Mouse (Mus musculus): ENCODE measurements around the gene Asic4. TPM values are rescaled to one million over a fixed set of nuclear protein-coding genes. Genes with fewer than 3 reads are reported as not detected.

Gene Asic4
- polyA plus RNA-seq, 2 experiments = 0.03 TPM; not detected in 1

DNA sequence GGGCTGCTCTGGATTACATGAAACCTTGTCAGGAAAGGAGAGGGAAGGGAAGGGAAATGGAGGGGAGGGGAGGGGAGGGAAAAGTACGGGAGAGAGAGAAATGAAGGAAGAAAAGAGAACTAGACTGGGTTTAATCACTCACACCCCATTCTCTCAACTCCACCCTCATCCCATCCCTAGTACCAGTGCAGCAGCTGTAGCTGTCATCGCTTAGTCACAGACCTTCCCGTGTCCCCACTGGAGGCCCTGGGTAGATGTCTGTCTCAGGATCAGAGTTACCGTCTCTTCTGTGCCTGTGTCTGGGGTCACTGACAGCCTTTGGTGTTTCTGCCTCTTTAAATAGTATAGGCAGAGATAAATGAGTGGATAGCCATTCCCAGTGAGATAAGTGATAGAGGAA, 42.0 kb upstream of the Asic4 start:
- 67% methylated on average over 4 of the region's 4 CpGs for WGBS (ENCODE audit: insufficient replicate concordance)
- TF ChIP-seq EP300 (IDR thresholded peaks at IDR 0.05; ENCODE audit: low read depth) = no peak
- no peak for TF ChIP-seq CTCF (IDR thresholded peaks at IDR 0.05; ENCODE audit: low read depth)
- DNase-seq (ENCODE audit: low read depth in 3 of 3, low spot score in 3 of 3) = no peak

DNA sequence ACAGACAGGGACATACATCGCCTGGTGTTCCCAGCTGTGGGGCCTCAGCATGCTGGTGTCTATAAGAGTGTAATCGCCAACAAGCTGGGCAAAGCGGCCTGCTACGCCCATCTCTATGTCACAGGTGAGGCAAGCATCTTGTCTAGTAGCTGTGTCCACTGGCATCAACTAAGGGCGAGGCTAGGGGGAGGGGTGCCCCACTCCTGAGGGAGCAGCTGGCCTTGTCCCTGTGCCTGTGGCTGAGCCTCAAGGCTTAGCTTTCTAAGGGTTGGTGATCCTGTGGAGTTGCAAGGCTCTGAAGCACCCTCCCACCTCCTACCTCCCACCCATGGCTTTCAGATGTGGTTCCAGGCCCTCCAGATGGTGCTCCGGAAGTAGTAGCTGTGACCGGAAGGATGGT, 40.3 kb upstream of the Asic4 start:
- ATAC-seq (ENCODE audit: insufficient read depth) (no peak), DNase-seq (ENCODE audit: low read depth in 3 of 3, low spot score in 3 of 3) (no peak)
- Histone ChIP-seq H3K4me2 (ENCODE audit: low read depth) (no peak overlapping the region), H3K9me3 (ENCODE audit: control insufficient read depth, low read length) (no peaks in the 10 kb centered on the region), H3K4me3 (ENCODE audit: insufficient read depth in 1 of 2, low read depth in 2 of 2, low read length in 2 of 2) (no peak overlapping the region), H3K27me3 (ENCODE audit: control insufficient read depth, insufficient read depth, low read length) (no peaks in the 10 kb centered on the region), H3K27ac (no peak overlapping the region), H3K4me1 (replicated peaks; ENCODE audit: control insufficient read depth in 2 of 2, insufficient read depth in 2 of 2, low read length in 1 of 2) (no peaks in the 10 kb centered on the region), H3K9ac (replicated peaks) (no peak overlapping the region), H3K36me3 (replicated peaks; ENCODE audit: control insufficient read depth, insufficient read depth, low read depth) (no peaks in the 10 kb centered on the region)
- WGBS (ENCODE audit: insufficient replicate concordance) = 60% methylated on average over 7 of the region's 7 CpGs
- TF ChIP-seq CTCF (IDR thresholded peaks at IDR 0.05; ENCODE audit: low read depth) (no peak), EP300 (IDR thresholded peaks at IDR 0.05; ENCODE audit: low read depth) (no peak)

More for the DNA sequence above, 42.0 kb upstream of the Asic4 start:
- Histone ChIP-seq H3K9ac (replicated peaks) (no peak overlapping the region), H3K4me3 (ENCODE audit: insufficient read depth in 1 of 2, low read depth in 2 of 2, low read length in 2 of 2) (no peak overlapping the region), H3K27me3 (ENCODE audit: control insufficient read depth, insufficient read depth, low read length) (no peaks in the 10 kb centered on the region), H3K27ac (no peak overlapping the region), H3K4me2 (ENCODE audit: low read depth) (no peak overlapping the region), H3K4me1 (replicated peaks; ENCODE audit: control insufficient read depth in 2 of 2, insufficient read depth in 2 of 2, low read length in 1 of 2) (no peaks in the 10 kb centered on the region), H3K9me3 (ENCODE audit: control insufficient read depth, low read length) (no peaks in the 10 kb centered on the region), H3K36me3 (replicated peaks; ENCODE audit: control insufficient read depth, insufficient read depth, low read depth) (no peaks in the 10 kb centered on the region)
- ATAC-seq (ENCODE audit: insufficient read depth) = no peak

DNA sequence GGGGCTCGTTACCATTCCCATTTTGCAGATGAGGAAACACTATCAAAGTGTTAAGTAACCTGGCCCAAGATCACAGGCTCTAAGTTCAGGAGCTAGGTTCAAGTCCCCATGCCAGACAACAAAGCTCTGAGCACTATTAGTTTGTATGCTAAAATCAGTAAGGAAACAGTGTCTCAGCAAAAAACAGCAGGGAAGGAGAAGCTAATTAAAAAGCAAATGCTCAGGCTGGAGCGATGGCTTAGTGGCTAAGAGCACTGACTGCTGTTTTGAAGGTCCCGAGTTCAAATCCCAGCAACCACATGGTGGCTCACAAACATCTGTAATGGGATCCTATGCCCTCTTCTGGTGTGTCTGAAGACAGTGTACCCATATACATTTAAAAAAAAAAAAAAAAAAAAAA, 38.0 kb upstream of the Asic4 start:
- H3K27ac ChIP-seq = no peak overlapping the region
- DNase-seq (ENCODE audit: low read depth in 3 of 3, low spot score in 3 of 3) (no peak), ATAC-seq (ENCODE audit: insufficient read depth) (no peak)
- no peaks in the 10 kb centered on the region for H3K4me1 ChIP-seq (replicated peaks; ENCODE audit: control insufficient read depth in 2 of 2, insufficient read depth in 2 of 2, low read length in 1 of 2)
- H3K27me3 ChIP-seq (ENCODE audit: control insufficient read depth, insufficient read depth, low read length) = no peaks in the 10 kb centered on the region
- H3K9ac ChIP-seq (replicated peaks) = no peak overlapping the region
- H3K4me2 ChIP-seq (ENCODE audit: low read depth) = no peak overlapping the region
- no peak overlapping the region for H3K4me3 ChIP-seq (ENCODE audit: insufficient read depth in 1 of 2, low read depth in 2 of 2, low read length in 2 of 2)
- WGBS (ENCODE audit: insufficient replicate concordance) = 66% methylated on average over 3 of the region's 3 CpGs
- no peak for TF ChIP-seq EP300 (IDR thresholded peaks at IDR 0.05; ENCODE audit: low read depth)
- no peak for TF ChIP-seq CTCF (IDR thresholded peaks at IDR 0.05; ENCODE audit: low read depth)
- no peaks in the 10 kb centered on the region for H3K9me3 ChIP-seq (ENCODE audit: control insufficient read depth, low read length)
- no peaks in the 10 kb centered on the region for H3K36me3 ChIP-seq (replicated peaks; ENCODE audit: control insufficient read depth, insufficient read depth, low read depth)

DNA sequence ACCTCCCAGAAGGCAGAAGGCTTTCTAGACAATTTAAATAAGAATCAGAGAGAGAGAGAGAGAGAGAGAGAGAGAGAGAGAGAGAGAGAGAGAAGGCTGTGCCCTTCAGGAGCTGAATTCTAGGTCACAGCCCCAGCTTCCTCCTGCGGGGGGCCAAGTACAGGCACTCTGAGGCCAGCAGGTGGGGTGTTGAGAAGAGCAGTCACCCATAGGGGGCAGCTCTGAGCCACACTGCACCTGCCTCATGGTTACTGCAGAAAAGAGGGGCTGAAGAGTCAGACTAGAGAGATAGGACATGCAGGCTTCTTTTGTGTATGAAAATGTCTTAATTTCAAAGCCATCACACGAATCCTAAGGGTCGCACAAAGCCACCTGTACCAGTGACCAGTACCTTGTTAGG, 36.5 kb upstream of the Asic4 start:
- Histone ChIP-seq H3K9ac (replicated peaks) (no peak overlapping the region), H3K9me3 (ENCODE audit: control insufficient read depth, low read length) (no peaks in the 10 kb centered on the region), H3K27me3 (ENCODE audit: control insufficient read depth, insufficient read depth, low read length) (no peaks in the 10 kb centered on the region), H3K36me3 (replicated peaks; ENCODE audit: control insufficient read depth, insufficient read depth, low read depth) (no peaks in the 10 kb centered on the region), H3K4me3 (ENCODE audit: insufficient read depth in 1 of 2, low read depth in 2 of 2, low read length in 2 of 2) (no peak overlapping the region), H3K4me1 (replicated peaks; ENCODE audit: control insufficient read depth in 2 of 2, insufficient read depth in 2 of 2, low read length in 1 of 2) (no peaks in the 10 kb centered on the region), H3K4me2 (ENCODE audit: low read depth) (no peak overlapping the region), H3K27ac (no peak overlapping the region)
- no peak for DNase-seq (ENCODE audit: low read depth in 3 of 3, low spot score in 3 of 3)
- ATAC-seq (ENCODE audit: insufficient read depth) = no peak
- WGBS (ENCODE audit: insufficient replicate concordance) = 39% methylated on average over 3 of the region's 3 CpGs
- TF ChIP-seq EP300 (IDR thresholded peaks at IDR 0.05; ENCODE audit: low read depth) (no peak), CTCF (IDR thresholded peaks at IDR 0.05; ENCODE audit: low read depth) (peak; percentile 71)

- WGBS (ENCODE audit: insufficient replicate concordance) = 8% methylated on average over 19 of the region's 20 CpGs
- Histone ChIP-seq H3K4me3 (ENCODE audit: insufficient read depth in 1 of 2, low read depth in 2 of 2, low read length in 2 of 2) (no peak overlapping the region), H3K36me3 (replicated peaks; ENCODE audit: control insufficient read depth, insufficient read depth, low read depth) (no peaks in the 10 kb centered on the region), H3K4me2 (ENCODE audit: low read depth) (no peak overlapping the region), H3K9me3 (ENCODE audit: control insufficient read depth, low read length) (no peaks in the 10 kb centered on the region), H3K9ac (replicated peaks) (no peak overlapping the region), H3K4me1 (replicated peaks; ENCODE audit: control insufficient read depth in 2 of 2, insufficient read depth in 2 of 2, low read length in 1 of 2) (no peaks in the 10 kb centered on the region), H3K27ac (no peak overlapping the region), H3K27me3 (ENCODE audit: control insufficient read depth, insufficient read depth, low read length) (peaks cover 46% of the 10 kb centered on the region)
- no peak for DNase-seq (ENCODE audit: low read depth in 3 of 3, low spot score in 3 of 3)
- no peak for TF ChIP-seq CTCF (IDR thresholded peaks at IDR 0.05; ENCODE audit: low read depth)
- TF ChIP-seq EP300 (IDR thresholded peaks at IDR 0.05; ENCODE audit: low read depth) = no peak
- ATAC-seq (ENCODE audit: insufficient read depth) = no peak
Observed at GRCm38 (mm10) chr1:75421794-75422193, 28.4 kb upstream of the Asic4 start.

Data from liver, embryonic 14.5 days (tissue).